Mouse (Mus musculus) liver, embryonic 14.5 days (tissue): Measurements from ENCODE around the gene Gp9. TPM values are rescaled to one million over a fixed set of nuclear protein-coding genes. Genes with fewer than 3 reads are reported as not detected.

ENCODE experiments used
- ATAC-seq: fragments of 200-750 bp; cut with Nextera tagmentation; 2 replicates; pipeline ENCODE4 v1.8.0; 2017; ENCODE audit warnings: moderate number of reproducible peaks, mild to moderate bottlenecking, moderate library complexity; ENCODE audit not compliant: insufficient read depth
- DNase-seq, 3 experiments: peaks; one replicate each; pipeline ENCODE4 v3.0.0-alpha.2; 2012 to 2013; ENCODE audit warnings: low read depth in 3 of 3, low spot score in 3 of 3
- H3K27ac ChIP-seq: fragments of 300-500 bp; sonication (generic); 2 replicates; pipeline ENCODE4 v1.5.1; 2014; ENCODE audit warnings: moderate library complexity, mild to moderate bottlenecking, control low read depth, inconsistent platforms
- H3K27me3 ChIP-seq: fragments of 300-500 bp; sonication (generic); 2 replicates; pipeline ENCODE4 v1.6.1; 2014; ENCODE audit warnings: mild to moderate bottlenecking, low read length, moderate library complexity; ENCODE audit not compliant: control insufficient read depth, insufficient read depth
- H3K36me3 ChIP-seq: fragments of 300-500 bp; sonication (generic); replicated peaks from 2 replicates; pipeline ENCODE4 v1.6.1; 2014; ENCODE audit warnings: low read depth; ENCODE audit not compliant: control insufficient read depth, insufficient read depth
- H3K4me1 ChIP-seq, 2 experiments: fragments of 200-500 bp in 1 of 2; fragments of 300-500 bp in 1 of 2; sonication (generic) in 1 of 2; replicated peaks; 2 replicates each; pipeline ENCODE4 v1.6.1; 2012 to 2014; ENCODE audit warnings: antibody characterized with exemption in 1 of 2, inconsistent platforms in 1 of 2, low read length in 1 of 2; ENCODE audit not compliant: control insufficient read depth in 2 of 2, insufficient read depth in 2 of 2
- H3K4me2 ChIP-seq: fragments of 300-500 bp; sonication (generic); 2 replicates; pipeline ENCODE4 v1.6.1; 2014; ENCODE audit warnings: low read depth, mild to moderate bottlenecking, control low read depth, moderate library complexity
- H3K4me3 ChIP-seq, 2 experiments: fragments of 200-500 bp in 1 of 2; fragments of 300-500 bp in 1 of 2; sonication (generic) in 1 of 2; 2 replicates each; pipeline ENCODE4 v1.5.1; 2012 to 2014; ENCODE audit warnings: low read depth in 2 of 2, low read length in 2 of 2, mild to moderate bottlenecking in 2 of 2, control low read depth in 1 of 2, inconsistent platforms in 1 of 2, moderate library complexity in 1 of 2; ENCODE audit not compliant: insufficient read depth in 1 of 2
- H3K9ac ChIP-seq: fragments of 300-500 bp; sonication (generic); replicated peaks from 2 replicates; pipeline ENCODE4 v1.6.1; 2014; ENCODE audit warnings: mild to moderate bottlenecking, control low read depth, moderate library complexity
- H3K9me3 ChIP-seq: fragments of 300-500 bp; sonication (generic); 2 replicates; pipeline ENCODE4 v1.6.1; 2016; ENCODE audit warnings: low read length, mixed read lengths; ENCODE audit not compliant: control insufficient read depth
- CTCF ChIP-seq: IDR thresholded peaks from 2 replicates; pipeline ENCODE4 v1.5.1; 2016; ENCODE audit warnings: antibody characterized with exemption, low read depth, control low read depth
- EP300 ChIP-seq: IDR thresholded peaks from 2 replicates; pipeline ENCODE4 v1.6.1; 2016; ENCODE audit warnings: antibody characterized with exemption, low read depth
- WGBS: fragments of 180-500 bp; shearing (Covaris S2); extraction: QIAGEN DNeasy Blood & Tissue Kit; methylation state at CpG from one replicate; pipeline ENCODE4 v1.1.7; 2014; ENCODE audit not compliant: insufficient replicate concordance; 5-methylcytosine and 5-hydroxymethylcytosine counted together
- polyA plus RNA-seq, 2 experiments: library from polyadenylated mRNA; depleted of rRNA in 1 of 2; stranded (reverse) in 1 of 2; unstranded in 1 of 2; fragments of >200 nt; fragmentation: Nextera tagmentation in 1 of 2; extraction: Ambion mirVana in 1 of 2; gene quantifications; 2 replicates each; pipeline versions ENCODE4 v1.2.1 to v1.2.3; 2012 to 2014

The Gp9 gene
- 35.1 and 62.4 TPM in 2 replicates for polyA plus RNA-seq (2012; rRNA removed)
- 29.1 and 35.2 TPM in 2 replicates for polyA plus RNA-seq (2014; fragmentation: Nextera tagmentation; extraction: Ambion mirVana)

GRCm38 (mm10) chr6:87777842-87778241 lies at the start of gene Gp9:
Gp9 (plus strand) TSS chr6:87778072.
- no peaks in the 10 kb centered on the region for H3K36me3 ChIP-seq
- ATAC-seq, result no peak
- TF ChIP-seq CTCF (no peak), EP300 (no peak)

GRCm38 (mm10) chr6:87728102-87728501 lies 49.8 kb upstream of the Gp9 start:
- no peak for ATAC-seq
- no peaks in the 10 kb centered on the region for H3K4me1 ChIP-seq
- peaks cover 46% of the 10 kb centered on the region for H3K27me3 ChIP-seq
- TF ChIP-seq EP300 (no peak), CTCF (no peak)
- no peaks in the 10 kb centered on the region for H3K9me3 ChIP-seq
- no peak overlapping the region for H3K4me2 ChIP-seq
- H3K4me3 ChIP-seq, result no peak overlapping the region
- WGBS, result 10% methylated on average over 3 of the region's 3 CpGs
- no peak overlapping the region for H3K9ac ChIP-seq
- no peak for DNase-seq
- H3K36me3 ChIP-seq, result no peaks in the 10 kb centered on the region
- H3K27ac ChIP-seq, result no peak overlapping the region

More at GRCm38 (mm10) chr6:87777842-87778241, at the start of gene Gp9:
- Histone ChIP-seq H3K9ac (peak within 1 kb of the TSS; percentile 80), H3K4me1 (peaks cover 21 to 31% of the 10 kb centered on the region in 2 experiments), H3K4me3 (peak within 1 kb of the TSS; percentile 47), H3K9me3 (no peaks in the 10 kb centered on the region), H3K27me3 (no peaks in the 10 kb centered on the region), H3K4me2 (peak within 1 kb of the TSS; percentile 77), H3K27ac (peak within 1 kb of the TSS; percentile 97)
- DNase-seq, result no peak
- 38% methylated on average over 2 of the region's 2 CpGs for WGBS

- peaks cover 0 to 3% of the 10 kb centered on the region in 2 experiments; a peak in 2 of 4 replicates for H3K4me1 ChIP-seq
- DNase-seq (no peak), ATAC-seq (no peak)
- H3K27ac ChIP-seq, result no peak overlapping the region
- TF ChIP-seq CTCF (no peak), EP300 (no peak)
- no peak overlapping the region for H3K9ac ChIP-seq
- peak overlapping the region; percentile 64; the same call in 1 of the 2 replicates for H3K4me2 ChIP-seq
- H3K4me3 ChIP-seq, result 0 out of 4 replicates have a peak overlapping the region, but pooled peaks of 1 of the 2 experiments have one; percentile 14
- 32% methylated on average over 13 of the region's 13 CpGs for WGBS
- H3K36me3 ChIP-seq, result no peaks in the 10 kb centered on the region
- no peaks in the 10 kb centered on the region for H3K9me3 ChIP-seq
- H3K27me3 ChIP-seq, result peaks cover 61% of the 10 kb centered on the region
Observed at GRCm38 (mm10) chr6:87730141-87730540, 47.7 kb upstream of the Gp9 start.

GRCm38 (mm10) chr6:87730591-87731462 lies 47.0 kb upstream of the Gp9 start, which contains the start of gene Efcc1:
Efcc1 (plus strand) TSS chr6:87730869.
- Histone ChIP-seq H3K27ac (no peak within 1 kb of the TSS), H3K9ac (no peak within 1 kb of the TSS), H3K36me3 (no peaks in the 10 kb centered on the region), H3K27me3 (peaks cover 61% of the 10 kb centered on the region), H3K4me2 (peak within 1 kb of the TSS; percentile 64), H3K9me3 (no peaks in the 10 kb centered on the region), H3K4me3 (peak within 1 kb of the TSS; percentile 14 to 50), H3K4me1 (peaks cover 0 to 3% of the 10 kb centered on the region in 2 experiments; a peak in 2 of 4 replicates)
- DNase-seq (no peak), ATAC-seq (peak; percentile 24; the same call in 1 of the 2 replicates)
- WGBS, result under 1% methylated on average over 88 of the region's 90 CpGs
- TF ChIP-seq EP300 (no peak), CTCF (peak; percentile 20; the same call in 1 of the 2 replicates)

GRCm38 (mm10) chr6:87731463-87732095 lies 46.3 kb upstream of the Gp9 start:
- Histone ChIP-seq H3K27ac (no peak overlapping the region), H3K9ac (no peak overlapping the region), H3K27me3 (peaks cover 61% of the 10 kb centered on the region), H3K9me3 (no peaks in the 10 kb centered on the region), H3K4me2 (peak overlapping the region; percentile 64), H3K4me1 (peaks cover 0 to 3% of the 10 kb centered on the region in 2 experiments; a peak in 2 of 4 replicates), H3K36me3 (no peaks in the 10 kb centered on the region), H3K4me3 (peak overlapping the region in 1 of 2 experiments; percentile 50; a peak in 2 of 4 replicates)
- WGBS, result 8% methylated on average over 19 of the region's 19 CpGs
- TF ChIP-seq EP300 (no peak), CTCF (no peak)
- ATAC-seq (no peak), DNase-seq (no peak)
